Mouse (Mus musculus) forebrain, postnatal 0 days (tissue): ENCODE measurements around the gene Vps11. TPM values are rescaled to one million over a fixed set of nuclear protein-coding genes. Genes with fewer than 3 reads are reported as not detected.

ENCODE experiments used
- ATAC-seq: fragments of 200-750 bp; cut with Nextera tagmentation; 2 replicates; pipeline ENCODE4 v1.8.0; 2017; ENCODE audit warnings: mild to moderate bottlenecking, moderate library complexity
- DNase-seq: peaks from one replicate; pipeline ENCODE4 v3.0.0-alpha.2; 2015
- H3K27ac ChIP-seq: fragments of 300-500 bp; sonication (generic); 2 replicates; pipeline ENCODE4 v1.5.1; 2014; ENCODE audit warnings: low read depth, mild to moderate bottlenecking, antibody characterized with exemption, low read length, moderate library complexity, mixed read lengths
- H3K27me3 ChIP-seq: fragments of 300-500 bp; sonication (generic); 2 replicates; pipeline ENCODE4 v1.6.1; 2014; ENCODE audit warnings: mild to moderate bottlenecking, low read length, mixed read lengths; ENCODE audit not compliant: insufficient read depth
- H3K36me3 ChIP-seq: fragments of 300-500 bp; sonication (generic); 2 replicates; pipeline ENCODE4 v1.6.1; 2014; ENCODE audit warnings: mild to moderate bottlenecking, moderate library complexity; ENCODE audit not compliant: insufficient read depth
- H3K4me1 ChIP-seq: fragments of 300-500 bp; sonication (generic); 2 replicates; pipeline ENCODE4 v1.6.1; 2014; ENCODE audit warnings: antibody characterized with exemption; ENCODE audit not compliant: insufficient read depth
- H3K4me2 ChIP-seq: fragments of 300-500 bp; sonication (generic); 2 replicates; pipeline ENCODE4 v1.6.1; 2014; ENCODE audit warnings: low read depth, mild to moderate bottlenecking, moderate library complexity
- H3K4me3 ChIP-seq: fragments of 300-500 bp; sonication (generic); 2 replicates; pipeline ENCODE4 v1.5.1; 2014; ENCODE audit warnings: low read depth, low read length, mixed read lengths
- H3K9ac ChIP-seq: fragments of 300-500 bp; sonication (generic); 2 replicates; pipeline ENCODE4 v1.6.1; 2014; ENCODE audit warnings: mild to moderate bottlenecking
- H3K9me3 ChIP-seq: fragments of 300-500 bp; sonication (generic); 2 replicates; pipeline ENCODE4 v1.6.1; 2016; ENCODE audit warnings: low read length
- CTCF ChIP-seq: sonication (generic); IDR thresholded peaks from 2 replicates; pipeline ENCODE4 v1.5.1; 2016; ENCODE audit warnings: antibody characterized with exemption, control low read depth, low read depth
- WGBS: fragments of 180-500 bp; shearing (Covaris S2); extraction: QIAGEN DNeasy Blood & Tissue Kit; methylation state at CpG from one replicate; pipeline ENCODE4 v1.1.7; 2014; 5-methylcytosine and 5-hydroxymethylcytosine counted together
- polyA plus RNA-seq: library from polyadenylated mRNA; unstranded; fragments of >200 nt; fragmentation: Nextera tagmentation; extraction: Ambion mirVana; gene quantifications from 2 replicates; pipeline ENCODE4 v1.2.1, GENCODE M21; 2015
- total RNA-seq: library from RNA; depleted of rRNA; stranded (reverse); fragments of >200 nt; gene quantifications from 2 replicates; pipeline ENCODE4 v1.2.3, GENCODE M21; 2014

The Vps11 gene
- total and polyA plus RNA-seq, 2 experiments from 2014 or later, result 39.1 to 39.9 TPM

GRCm38 (mm10) chr9:44320799-44321133 lies 40.7 kb downstream of the Vps11 start:
- peak; percentile 70 for ATAC-seq
- peak overlapping the region; percentile 91 for H3K4me3 ChIP-seq
- H3K4me1 ChIP-seq, result peaks cover 22% of the 10 kb centered on the region
- H3K27me3 ChIP-seq, result no peaks in the 10 kb centered on the region
- H3K9me3 ChIP-seq, result no peaks in the 10 kb centered on the region
- DNase-seq, result no peak
- H3K4me2 ChIP-seq, result peak overlapping the region; percentile 71
- peaks cover 5% of the 10 kb centered on the region for H3K36me3 ChIP-seq
- H3K27ac ChIP-seq, result peak overlapping the region; percentile 87
- no peak for TF ChIP-seq CTCF
- 13% methylated on average over 6 of the region's 6 CpGs for WGBS
- peak overlapping the region; percentile 87 for H3K9ac ChIP-seq

- WGBS, result under 1% methylated on average over 66 of the region's 67 CpGs
- Histone ChIP-seq H3K27me3 (no peaks in the 10 kb centered on the region), H3K4me2 (peak within 1 kb of the TSS; percentile 71), H3K9me3 (no peaks in the 10 kb centered on the region), H3K27ac (peak within 1 kb of the TSS; percentile 87), H3K36me3 (peaks cover 11% of the 10 kb centered on the region), H3K4me1 (peaks cover 19% of the 10 kb centered on the region), H3K4me3 (peak within 1 kb of the TSS; percentile 91), H3K9ac (peak within 1 kb of the TSS; percentile 87)
- ATAC-seq (peak; percentile 100), DNase-seq (peak; percentile 98)
- no peak for TF ChIP-seq CTCF
These were observed 41.3 kb downstream of the Vps11 start, which contains the start of gene C2cd2l for GRCm38 (mm10) chr9:44319887-44320798. TSS of gene C2cd2l (minus strand) at chr9:44320285.

GRCm38 (mm10) chr9:44319105-44319886 lies 42.2 kb downstream of the Vps11 start:
- Histone ChIP-seq H3K4me3 (peak overlapping the region; percentile 91), H3K36me3 (peaks cover 19% of the 10 kb centered on the region), H3K9me3 (no peaks in the 10 kb centered on the region), H3K4me2 (peak overlapping the region; percentile 71), H3K27ac (peak overlapping the region; percentile 78), H3K27me3 (no peaks in the 10 kb centered on the region), H3K9ac (peak overlapping the region; percentile 87), H3K4me1 (peaks cover 19% of the 10 kb centered on the region)
- no peak for TF ChIP-seq CTCF
- DNase-seq, result peak; percentile 27
- WGBS, result 2% methylated on average over 37 of the region's 37 CpGs
- ATAC-seq, result peak; percentile 5; the same call in 1 of the 2 replicates

GRCm38 (mm10) chr9:44318826-44319095 lies 42.7 kb downstream of the Vps11 start:
- no peaks in the 10 kb centered on the region for H3K27me3 ChIP-seq
- peak overlapping the region; percentile 91 for H3K4me3 ChIP-seq
- H3K4me1 ChIP-seq, result peaks cover 19% of the 10 kb centered on the region
- no peak for DNase-seq
- H3K36me3 ChIP-seq, result peaks cover 25% of the 10 kb centered on the region
- no peak for ATAC-seq
- H3K9me3 ChIP-seq, result no peaks in the 10 kb centered on the region
- no peak overlapping the region for H3K27ac ChIP-seq
- H3K9ac ChIP-seq, result peak overlapping the region; percentile 87
- peak overlapping the region; percentile 71 for H3K4me2 ChIP-seq
- WGBS, result 30% methylated on average over 3 of the region's 3 CpGs
- no peak for TF ChIP-seq CTCF

GRCm38 (mm10) chr9:44318076-44318825 lies 43.2 kb downstream of the Vps11 start:
- TF ChIP-seq CTCF, result no peak
- peaks cover 19% of the 10 kb centered on the region for H3K4me1 ChIP-seq
- H3K27ac ChIP-seq, result no peak overlapping the region
- ATAC-seq, result no peak
- no peaks in the 10 kb centered on the region for H3K27me3 ChIP-seq
- peaks cover 30% of the 10 kb centered on the region for H3K36me3 ChIP-seq
- peak overlapping the region; percentile 71 for H3K4me2 ChIP-seq
- 48% methylated on average over 5 of the region's 5 CpGs for WGBS
- no peaks in the 10 kb centered on the region for H3K9me3 ChIP-seq
- no peak for DNase-seq
- peak overlapping the region; percentile 87 for H3K9ac ChIP-seq
- peak overlapping the region; percentile 91 for H3K4me3 ChIP-seq

- H3K27ac ChIP-seq, result no peak overlapping the region
- peaks cover 19% of the 10 kb centered on the region for H3K4me1 ChIP-seq
- no peaks in the 10 kb centered on the region for H3K27me3 ChIP-seq
- H3K9me3 ChIP-seq, result no peaks in the 10 kb centered on the region
- DNase-seq, result no peak
- H3K9ac ChIP-seq, result peak overlapping the region; percentile 87; the same call in 1 of the 2 replicates
- ATAC-seq, result no peak
- no peak overlapping the region for H3K4me3 ChIP-seq
- 0 out of 2 replicates have a peak overlapping the region, but pooled peaks have one; percentile 10 for H3K4me2 ChIP-seq
- H3K36me3 ChIP-seq, result peaks cover 35% of the 10 kb centered on the region
- 66% methylated on average over 4 of the region's 4 CpGs for WGBS
- TF ChIP-seq CTCF, result no peak
These were observed 44.0 kb downstream of the Vps11 start for GRCm38 (mm10) chr9:44317452-44317851.
